Mouse (Mus musculus): ENCODE results near the gene Cnrip1.

GRCm38 (mm10) chr11:17023206-17023605 lies 28.2 kb upstream of the Cnrip1 start:
- TF ChIP-seq CTCF (IDR thresholded peaks at IDR 0.05; ENCODE audit: low read depth, low read length) (no peak), POLR2AphosphoS5 (IDR thresholded peaks at IDR 0.05; ENCODE audit: insufficient replicate concordance, low read depth, low read length) (no peak), GATA1 (IDR thresholded peaks at IDR 0.05; ENCODE audit: borderline replicate concordance, low read length) (no peak)

Data from G1E (cell line).